Mouse (Mus musculus): ENCODE measurements around the gene Scaf11.

DNA sequence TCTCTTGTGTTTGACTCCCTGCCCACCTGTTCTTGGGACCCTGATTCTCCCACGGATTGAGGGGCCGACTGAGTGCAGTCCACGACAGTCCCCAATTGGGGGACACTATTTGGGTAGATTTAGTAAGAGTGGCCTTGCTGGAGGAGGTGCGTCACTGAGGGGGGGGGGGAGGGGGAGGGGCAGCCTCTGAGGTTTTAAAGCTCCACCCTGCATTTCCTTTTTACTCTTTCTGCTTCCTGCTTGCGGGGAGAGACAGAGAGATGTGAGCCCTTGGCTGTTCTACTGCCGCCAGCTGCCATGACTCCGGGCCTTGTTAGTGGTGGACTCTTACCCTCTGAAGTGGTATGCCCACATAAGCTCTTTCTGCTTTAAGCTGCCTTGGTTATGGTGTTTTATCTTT, 37.0 kb upstream of the Scaf11 start:
- TF ChIP-seq CTCF (IDR thresholded peaks at IDR 0.05; ENCODE audit: low read depth) (no peak), EP300 (optimal IDR thresholded peaks at IDR 0.05) (no peak)
